Mouse (Mus musculus): Measurements from ENCODE around the gene Rtl1. TPM values are rescaled to one million over a fixed set of nuclear protein-coding genes. Genes with fewer than 3 reads are reported as not detected.

The Rtl1 gene
- total and polyA plus RNA-seq, 2 experiments from 2014 or later, result 0.16 to 0.23 TPM

DNA sequence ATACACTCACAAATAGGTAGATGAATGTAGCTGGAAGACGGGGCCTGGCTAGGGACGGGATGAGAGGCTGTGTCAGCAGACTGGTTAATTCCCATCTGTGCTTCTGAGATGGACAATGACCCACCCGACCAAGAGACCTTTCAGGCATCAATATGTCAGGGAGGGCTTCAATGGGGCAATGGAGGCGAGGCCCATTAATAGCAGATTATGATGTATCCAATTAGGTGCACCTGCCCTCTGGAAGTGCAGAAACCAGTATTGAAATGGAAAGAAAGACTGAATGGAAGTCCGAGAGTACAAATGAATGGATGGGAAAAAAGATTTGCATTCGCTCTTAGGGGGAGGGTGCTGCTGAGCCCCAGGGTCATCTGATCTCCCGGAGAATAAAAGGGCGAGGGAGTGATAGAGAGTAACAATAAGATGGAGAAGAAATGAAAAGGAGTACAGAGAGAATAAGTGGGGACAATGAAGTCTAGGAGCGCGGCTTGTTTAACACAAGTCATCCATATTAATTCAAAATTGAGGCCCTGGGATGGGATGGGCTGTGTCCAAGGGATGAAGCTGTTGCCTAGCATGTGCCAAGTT lies 39.9 kb downstream of the Rtl1 start:
- Histone ChIP-seq H3K27ac (ENCODE audit: low read depth) (no peak overlapping the region), H3K9me3 (replicated peaks; ENCODE audit: control insufficient read depth, low read length) (no peaks in the 10 kb centered on the region), H3K4me2 (ENCODE audit: low read depth, low read length) (no peak overlapping the region), H3K9ac (replicated peaks; ENCODE audit: low read depth, low read length) (no peak overlapping the region), H3K4me3 (ENCODE audit: low read depth, low read length) (no peak overlapping the region), H3K27me3 (ENCODE audit: control insufficient read depth, insufficient read depth, low read length) (no peaks in the 10 kb centered on the region), H3K36me3 (replicated peaks; ENCODE audit: control insufficient read depth, insufficient read depth, low read length) (no peaks in the 10 kb centered on the region), H3K4me1 (ENCODE audit: control insufficient read depth, insufficient read depth) (no peaks in the 10 kb centered on the region)
- WGBS, result 86% methylated on average over 10 of the region's 10 CpGs
- no peak for DNase-seq (ENCODE audit: low spot score)
- no peak for ATAC-seq (ENCODE audit: insufficient read depth, low read depth)
- TF ChIP-seq EP300 (IDR thresholded peaks at IDR 0.05; ENCODE audit: low read depth), result no peak
- TF ChIP-seq CTCF (IDR thresholded peaks at IDR 0.05; ENCODE audit: low read depth), result no peak

DNA sequence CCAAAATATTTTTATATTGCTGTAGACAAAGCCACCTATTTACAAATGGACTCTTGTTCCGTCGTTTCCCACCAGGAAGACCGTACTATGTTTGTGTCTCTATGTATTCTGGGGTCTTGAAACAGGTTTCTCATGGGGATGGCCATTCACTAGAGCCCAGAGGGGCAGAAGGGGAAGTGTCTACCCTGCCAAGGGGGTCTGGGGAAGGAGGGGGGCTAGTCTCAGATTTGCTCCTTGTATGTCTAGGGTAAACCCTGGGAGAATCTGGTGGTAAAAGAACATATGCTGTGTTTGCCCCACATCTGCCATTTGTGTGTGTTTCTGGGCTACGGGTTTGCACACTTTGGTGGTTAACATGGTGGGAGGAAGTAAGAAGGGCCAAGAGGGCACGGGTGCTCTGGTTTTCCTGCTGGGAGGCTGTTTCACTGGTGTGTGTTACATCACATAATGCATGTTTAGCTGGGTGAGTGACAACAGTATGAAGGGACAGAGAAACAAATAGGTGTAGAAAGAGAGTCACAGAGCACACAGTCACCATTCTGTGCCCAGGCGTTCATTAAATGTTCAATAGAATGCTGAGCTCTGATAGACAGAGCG lies 41.1 kb downstream of the Rtl1 start:
- ATAC-seq (ENCODE audit: insufficient read depth, low read depth) (no peak), DNase-seq (ENCODE audit: low spot score) (no peak)
- H3K27me3 ChIP-seq (ENCODE audit: control insufficient read depth, insufficient read depth, low read length), result no peaks in the 10 kb centered on the region
- no peaks in the 10 kb centered on the region for H3K9me3 ChIP-seq (replicated peaks; ENCODE audit: control insufficient read depth, low read length)
- 83% methylated on average over 7 of the region's 7 CpGs for WGBS
- H3K36me3 ChIP-seq (replicated peaks; ENCODE audit: control insufficient read depth, insufficient read depth, low read length), result no peaks in the 10 kb centered on the region
- H3K9ac ChIP-seq (replicated peaks; ENCODE audit: low read depth, low read length), result no peak overlapping the region
- H3K4me2 ChIP-seq (ENCODE audit: low read depth, low read length), result no peak overlapping the region
- no peaks in the 10 kb centered on the region for H3K4me1 ChIP-seq (ENCODE audit: control insufficient read depth, insufficient read depth)
- no peak overlapping the region for H3K27ac ChIP-seq (ENCODE audit: low read depth)
- no peak overlapping the region for H3K4me3 ChIP-seq (ENCODE audit: low read depth, low read length)
- TF ChIP-seq CTCF (IDR thresholded peaks at IDR 0.05; ENCODE audit: low read depth), result no peak
- TF ChIP-seq EP300 (IDR thresholded peaks at IDR 0.05; ENCODE audit: low read depth), result no peak

DNA sequence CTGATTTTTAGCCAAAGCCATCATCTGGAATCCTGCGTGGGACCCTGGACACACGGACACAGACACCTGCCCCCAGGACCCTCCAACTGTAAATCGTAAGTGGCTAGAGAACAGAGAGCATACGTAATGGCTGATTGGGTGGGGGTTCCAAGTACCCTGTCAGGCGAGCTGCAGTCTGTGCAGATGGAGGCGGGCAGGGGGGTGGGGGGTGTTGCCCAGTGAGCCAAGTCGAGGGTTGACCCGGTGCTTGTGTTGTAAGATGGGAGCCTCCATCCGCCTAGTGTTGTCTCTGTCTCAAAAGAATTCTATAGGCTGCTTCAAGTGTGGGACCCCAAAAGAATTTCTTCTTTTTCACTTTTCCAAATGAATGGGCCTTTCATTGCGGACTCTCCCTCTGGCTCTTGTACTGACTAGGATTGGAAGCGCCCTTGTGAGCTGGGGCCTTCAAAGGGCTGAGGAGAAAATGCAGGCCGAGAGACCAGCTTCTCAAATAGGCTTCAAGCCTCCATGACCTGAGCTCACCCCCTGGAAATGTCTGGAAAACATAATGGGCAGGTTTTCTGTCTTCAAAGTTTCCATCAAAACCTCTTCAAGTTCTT lies 41.8 kb downstream of the Rtl1 start:
- TF ChIP-seq EP300 (IDR thresholded peaks at IDR 0.05; ENCODE audit: low read depth), result no peak
- no peak for TF ChIP-seq CTCF (IDR thresholded peaks at IDR 0.05; ENCODE audit: low read depth)
- Histone ChIP-seq H3K9me3 (replicated peaks; ENCODE audit: control insufficient read depth, low read length) (no peaks in the 10 kb centered on the region), H3K4me3 (ENCODE audit: low read depth, low read length) (no peak overlapping the region), H3K9ac (replicated peaks; ENCODE audit: low read depth, low read length) (no peak overlapping the region), H3K4me2 (ENCODE audit: low read depth, low read length) (no peak overlapping the region), H3K36me3 (replicated peaks; ENCODE audit: control insufficient read depth, insufficient read depth, low read length) (no peaks in the 10 kb centered on the region), H3K27ac (ENCODE audit: low read depth) (no peak overlapping the region), H3K4me1 (ENCODE audit: control insufficient read depth, insufficient read depth) (no peaks in the 10 kb centered on the region), H3K27me3 (ENCODE audit: control insufficient read depth, insufficient read depth, low read length) (no peaks in the 10 kb centered on the region)
- WGBS, result 78% methylated on average over 12 of the region's 12 CpGs
- DNase-seq (ENCODE audit: low spot score) (no peak), ATAC-seq (ENCODE audit: insufficient read depth, low read depth) (no peak)

DNA sequence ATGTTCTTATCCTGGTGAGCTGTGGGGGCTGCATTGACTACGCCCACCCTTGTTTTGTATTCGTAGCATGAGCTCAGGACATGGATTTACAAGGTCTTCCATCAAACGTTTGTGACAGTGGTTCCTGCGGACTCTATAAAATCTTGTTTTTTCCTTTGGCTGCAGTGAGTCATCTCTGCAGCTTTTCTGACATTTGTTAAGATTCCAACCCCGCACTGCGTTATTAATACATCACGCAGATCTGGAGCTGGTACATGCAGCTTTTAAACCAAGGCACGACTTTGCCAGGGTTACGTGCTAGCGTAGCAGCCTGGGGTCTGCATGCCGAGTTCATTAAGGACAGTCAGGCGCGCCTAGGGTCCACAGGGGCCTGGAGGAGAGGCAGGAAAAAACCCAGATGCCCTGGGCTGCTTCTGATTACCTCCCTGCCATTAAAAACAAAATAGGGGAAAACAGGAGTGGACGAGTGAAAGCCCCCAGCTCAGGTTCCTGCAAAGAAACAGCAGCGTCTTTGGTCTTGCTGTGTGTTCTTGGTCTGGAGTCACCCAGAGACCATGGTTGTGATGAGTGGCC lies 44.2 kb downstream of the Rtl1 start:
- H3K4me2 ChIP-seq (ENCODE audit: low read depth, low read length), result no peak overlapping the region
- WGBS, result 65% methylated on average over 15 of the region's 15 CpGs
- H3K27ac ChIP-seq (ENCODE audit: low read depth), result no peak overlapping the region
- no peak overlapping the region for H3K9ac ChIP-seq (replicated peaks; ENCODE audit: low read depth, low read length)
- no peaks in the 10 kb centered on the region for H3K36me3 ChIP-seq (replicated peaks; ENCODE audit: control insufficient read depth, insufficient read depth, low read length)
- TF ChIP-seq CTCF (IDR thresholded peaks at IDR 0.05; ENCODE audit: low read depth), result no peak
- TF ChIP-seq EP300 (IDR thresholded peaks at IDR 0.05; ENCODE audit: low read depth), result no peak
- H3K27me3 ChIP-seq (ENCODE audit: control insufficient read depth, insufficient read depth, low read length), result no peaks in the 10 kb centered on the region
- H3K9me3 ChIP-seq (replicated peaks; ENCODE audit: control insufficient read depth, low read length), result no peaks in the 10 kb centered on the region
- ATAC-seq (ENCODE audit: insufficient read depth, low read depth) (no peak), DNase-seq (ENCODE audit: low spot score) (no peak)
- no peaks in the 10 kb centered on the region for H3K4me1 ChIP-seq (ENCODE audit: control insufficient read depth, insufficient read depth)
- H3K4me3 ChIP-seq (ENCODE audit: low read depth, low read length), result no peak overlapping the region

DNA sequence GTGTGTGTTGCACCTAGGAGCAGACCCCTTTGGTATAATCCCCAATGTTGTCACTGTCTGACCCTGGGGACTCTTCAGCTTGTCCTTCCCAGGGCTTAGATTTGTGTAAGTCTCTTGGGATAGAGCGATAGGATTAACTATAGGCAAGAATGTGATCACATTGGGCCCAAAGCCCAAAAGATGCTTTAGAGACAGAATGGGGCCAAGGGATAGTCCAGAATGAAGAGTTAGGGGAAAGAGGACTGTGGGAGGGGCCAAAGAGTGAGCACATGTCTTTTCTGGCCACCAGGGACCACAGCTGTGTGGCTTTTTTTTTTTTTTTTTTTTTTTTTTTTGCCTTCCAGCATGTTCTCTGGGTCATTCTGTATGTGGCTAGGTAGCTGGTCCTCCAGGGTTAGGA lies 46.6 kb downstream of the Rtl1 start:
- Histone ChIP-seq H3K27me3 (ENCODE audit: control insufficient read depth, insufficient read depth, low read length) (no peaks in the 10 kb centered on the region), H3K4me1 (ENCODE audit: control insufficient read depth, insufficient read depth) (no peaks in the 10 kb centered on the region), H3K4me3 (ENCODE audit: low read depth, low read length) (no peak overlapping the region), H3K9ac (replicated peaks; ENCODE audit: low read depth, low read length) (no peak overlapping the region), H3K36me3 (replicated peaks; ENCODE audit: control insufficient read depth, insufficient read depth, low read length) (no peaks in the 10 kb centered on the region), H3K27ac (ENCODE audit: low read depth) (no peak overlapping the region), H3K4me2 (ENCODE audit: low read depth, low read length) (no peak overlapping the region), H3K9me3 (replicated peaks; ENCODE audit: control insufficient read depth, low read length) (no peaks in the 10 kb centered on the region)
- ATAC-seq (ENCODE audit: insufficient read depth, low read depth) (no peak), DNase-seq (ENCODE audit: low spot score) (no peak)
- TF ChIP-seq EP300 (IDR thresholded peaks at IDR 0.05; ENCODE audit: low read depth) (no peak), CTCF (IDR thresholded peaks at IDR 0.05; ENCODE audit: low read depth) (no peak)
- WGBS, result 77% methylated on average over 1 of the region's 1 CpGs
